Mouse (Mus musculus): ENCODE measurements around the gene Slc38a2.

Slc38a2 gene

GRCm38 (mm10) chr15:96699521-96700511, at the start of gene Slc38a2:
Slc38a2 (minus strand) TSS chr15:96699730.
- CTCF ChIA-PET = interaction anchor here (0.6 kb wide), 1 partner anchor 106 kb away, joined by 3 read pairs; no protein-coding TSS in a partner anchor

- CTCF ChIA-PET = no interaction called here
These were observed 49.6 kb upstream of the Slc38a2 start for GRCm38 (mm10) chr15:96749101-96749500.

GRCm38 (mm10) chr15:96747551-96747950, 48.0 kb upstream of the Slc38a2 start:
- CTCF ChIA-PET = no interaction called here

GRCm38 (mm10) chr15:96746986-96747385, 47.5 kb upstream of the Slc38a2 start:
- CTCF ChIA-PET = no interaction called here

- CTCF ChIA-PET = interaction anchor here (0.6 kb wide), 1 partner anchor 303 kb away, joined by 5 read pairs; no protein-coding TSS in a partner anchor
These were observed 45.8 kb upstream of the Slc38a2 start for GRCm38 (mm10) chr15:96745299-96745698.

GRCm38 (mm10) chr15:96744882-96745296, 45.4 kb upstream of the Slc38a2 start:
- CTCF ChIA-PET = interaction anchor here (0.6 kb wide), 1 partner anchor 302 kb away, joined by 5 read pairs; no protein-coding TSS in a partner anchor

GRCm38 (mm10) chr15:96744153-96744881, 44.8 kb upstream of the Slc38a2 start:
- CTCF ChIA-PET = no interaction called here

GRCm38 (mm10) chr15:96743257-96743656, 43.7 kb upstream of the Slc38a2 start:
- CTCF ChIA-PET = no interaction called here

- CTCF ChIA-PET = no interaction called here
These were observed 43.2 kb upstream of the Slc38a2 start for GRCm38 (mm10) chr15:96742591-96743241.

GRCm38 (mm10) chr15:96740865-96741561, 41.5 kb upstream of the Slc38a2 start:
- CTCF ChIA-PET = no interaction called here

- CTCF ChIA-PET = no interaction called here
These were observed 40.6 kb upstream of the Slc38a2 start for GRCm38 (mm10) chr15:96740091-96740490.

- CTCF ChIA-PET = no interaction called here
These were observed 37.3 kb upstream of the Slc38a2 start for GRCm38 (mm10) chr15:96736663-96737385.

- CTCF ChIA-PET = no interaction called here
These were observed 36.1 kb upstream of the Slc38a2 start for GRCm38 (mm10) chr15:96735562-96736160.

GRCm38 (mm10) chr15:96734423-96734822, 34.9 kb upstream of the Slc38a2 start:
- CTCF ChIA-PET = interaction anchor here (0.7 kb wide), 1 partner anchor 22 kb away, joined by 4 read pairs; no protein-coding TSS in a partner anchor

- CTCF ChIA-PET = no interaction called here
These were observed 30.9 kb upstream of the Slc38a2 start for GRCm38 (mm10) chr15:96730416-96730815.

GRCm38 (mm10) chr15:96729785-96730184, 30.3 kb upstream of the Slc38a2 start:
- CTCF ChIA-PET = no interaction called here

- CTCF ChIA-PET = no interaction called here
These were observed 29.5 kb upstream of the Slc38a2 start for GRCm38 (mm10) chr15:96728993-96729392.

GRCm38 (mm10) chr15:96728346-96728745, 28.8 kb upstream of the Slc38a2 start:
- CTCF ChIA-PET = interaction anchor here (0.7 kb wide), 1 partner anchor 51 kb away, joined by 5 read pairs; no protein-coding TSS in a partner anchor

GRCm38 (mm10) chr15:96724506-96724905, 25.0 kb upstream of the Slc38a2 start:
- CTCF ChIA-PET = interaction anchor here (0.7 kb wide), 1 partner anchor 10 kb away, joined by 3 read pairs; no protein-coding TSS in a partner anchor

- CTCF ChIA-PET = interaction anchor here (1.2 kb wide), 1 partner anchor 11 kb away, joined by 3 read pairs; no protein-coding TSS in a partner anchor
These were observed 22.7 kb upstream of the Slc38a2 start for GRCm38 (mm10) chr15:96722228-96722627.
